Mouse (Mus musculus) c-Kit-positive CD71-positive TER-119-negative erythroid progenitor cells, embryonic 14.5 days (primary cell): ENCODE measurements around the gene Zfp91.
"Not testable (repeated sequence)": the region's sequence is repeated elsewhere in the genome, so short reads cannot be mapped to it uniquely, and the experiment has no call there.

Source experiments
- DNase-seq: peaks from one replicate; pipeline ENCODE4 v3.0.0-alpha.2; 2013; ENCODE audit warnings: low read depth

Zfp91 gene

GRCm38 (mm10) chr19:12794056-12795044 is 1.6 kb downstream of the Zfp91 start:
- DNase-seq = peak; percentile 79

GRCm38 (mm10) chr19:12792374-12792773 is 3.6 kb downstream of the Zfp91 start:
- no peak for DNase-seq

- DNase-seq = no peak
These were observed 8.2 kb downstream of the Zfp91 start for GRCm38 (mm10) chr19:12787721-12788120.

GRCm38 (mm10) chr19:12786803-12787395 is 9.0 kb downstream of the Zfp91 start:
- no peak for DNase-seq

- DNase-seq = no peak
These were observed 15.5 kb downstream of the Zfp91 start for GRCm38 (mm10) chr19:12780437-12780836.

- DNase-seq = no peak
These were observed 25.0 kb downstream of the Zfp91 start for GRCm38 (mm10) chr19:12770888-12771287.

GRCm38 (mm10) chr19:12765308-12765707 is 30.6 kb downstream of the Zfp91 start, which contains the start of gene Cntf:
Cntf (minus strand) TSS chr19:12765632.
- DNase-seq = no peak

GRCm38 (mm10) chr19:12762212-12763130 is 33.5 kb downstream of the Zfp91 start:
- DNase-seq = no peak

GRCm38 (mm10) chr19:12759656-12760055 is 36.3 kb downstream of the Zfp91 start:
- no peak for DNase-seq

- no peak for DNase-seq
These were observed 36.9 kb downstream of the Zfp91 start for GRCm38 (mm10) chr19:12758936-12759478.

- no peak for DNase-seq
These were observed 39.6 kb downstream of the Zfp91 start for GRCm38 (mm10) chr19:12756286-12756685.

GRCm38 (mm10) chr19:12731950-12732349 is 64.0 kb downstream of the Zfp91 start:
- no peak for DNase-seq

- no peak for DNase-seq
These were observed 64.9 kb downstream of the Zfp91 start for GRCm38 (mm10) chr19:12731036-12731435.

- no peak for DNase-seq
These were observed 70.1 kb downstream of the Zfp91 start for GRCm38 (mm10) chr19:12725851-12726250.

GRCm38 (mm10) chr19:12722308-12722707 is 73.6 kb downstream of the Zfp91 start:
- peak; percentile 3 for DNase-seq

- not testable (repeated sequence) for DNase-seq
These were observed 74.3 kb downstream of the Zfp91 start for GRCm38 (mm10) chr19:12721596-12721995.

- DNase-seq = not testable (repeated sequence)
These were observed 75.0 kb downstream of the Zfp91 start for GRCm38 (mm10) chr19:12720919-12721318.

GRCm38 (mm10) chr19:12720463-12720862 is 75.5 kb downstream of the Zfp91 start:
- no peak for DNase-seq

GRCm38 (mm10) chr19:12719189-12719588 is 76.7 kb downstream of the Zfp91 start:
- no peak for DNase-seq
